Mouse (Mus musculus): ENCODE data around the gene Itpr3. TPM values are rescaled to one million over a fixed set of nuclear protein-coding genes. Genes with fewer than 3 reads are reported as not detected.

Gene Itpr3
- total and polyA plus RNA-seq, 3 experiments = 5.0 to 6.9 (median 6.7) TPM

Small RNA genes within 50 kb of the gene (microRNA-seq; reads per million reads assigned to microRNA genes)
- 0 to 0.41 reads per million in 2 experiments for gene Mir7677

Other genes starting within 250 kb of the Itpr3 start
- gene Nkx2-5, start 212.3 kb upstream of the Itpr3 start, total RNA-seq (2021) = not detected
- gene Nkx2-5, start 212.3 kb upstream of the Itpr3 start, polyA plus RNA-seq (2012; rRNA removed) = 0.16 and 0.26 TPM in 2 replicates
- gene Kifc5b, start 140.2 kb upstream of the Itpr3 start, total RNA-seq (2021) = 1 to 10 TPM; 1.0 to 1.3 TPM
- 1.2 and 2.1 TPM in 2 replicates for gene Kifc5b, start 140.2 kb upstream of the Itpr3 start, polyA plus RNA-seq (2012; rRNA removed)
- gene Phf1, start 124.3 kb upstream of the Itpr3 start, total RNA-seq (2021) = 10 to 100 TPM; 35.2 to 36.4 TPM
- gene Phf1, start 124.3 kb upstream of the Itpr3 start, polyA plus RNA-seq (2012; rRNA removed) = 202 and 271 TPM in 2 replicates
- gene Cuta, start 117.7 kb upstream of the Itpr3 start, total RNA-seq (2021) = 100 to 1,000 TPM; 145 to 164 TPM
- 378 and 381 TPM in 2 replicates for gene Cuta, start 117.7 kb upstream of the Itpr3 start, polyA plus RNA-seq (2012; rRNA removed)
- 10 to 100 TPM; 14.3 to 21.8 TPM for gene Syngap1, start 116.1 kb upstream of the Itpr3 start, total RNA-seq (2021)
- gene Syngap1, start 116.1 kb upstream of the Itpr3 start, polyA plus RNA-seq (2012; rRNA removed) = 51.6 and 56.0 TPM in 2 replicates
- 1 to 10 TPM; 4.6 to 8.7 TPM for gene Zbtb9, start 84.1 kb upstream of the Itpr3 start, total RNA-seq (2021)
- gene Zbtb9, start 84.1 kb upstream of the Itpr3 start, polyA plus RNA-seq (2012; rRNA removed) = 6.9 and 7.1 TPM in 2 replicates
- gene Bak1, start 28.3 kb upstream of the Itpr3 start, total RNA-seq (2021) = 10 to 100 TPM; 35.0 to 41.6 TPM
- gene Bak1, start 28.3 kb upstream of the Itpr3 start, polyA plus RNA-seq (2012; rRNA removed) = 45.3 and 57.4 TPM in 2 replicates
- gene Uqcc2, start 76.6 kb downstream of the Itpr3 start, total RNA-seq (2021) = 100 to 1,000 TPM; 218 to 406 TPM
- 132 and 172 TPM in 2 replicates for gene Uqcc2, start 76.6 kb downstream of the Itpr3 start, polyA plus RNA-seq (2012; rRNA removed)
- 1 to 10 TPM in 1 of 2 experiments, under 1 TPM in 1; 0.69 to 1.9 TPM for gene Ip6k3, start 110.5 kb downstream of the Itpr3 start, total RNA-seq (2021)
- gene Ip6k3, start 110.5 kb downstream of the Itpr3 start, polyA plus RNA-seq (2012; rRNA removed) = 0.83 and 1.2 TPM in 2 replicates
- gene Lemd2, start 147.2 kb downstream of the Itpr3 start, total RNA-seq (2021) = 10 to 100 TPM; 53.3 to 56.3 TPM
- gene Lemd2, start 147.2 kb downstream of the Itpr3 start, polyA plus RNA-seq (2012; rRNA removed) = 152 and 185 TPM in 2 replicates